Mouse (Mus musculus): Measurements from ENCODE around the gene Oxgr1. TPM values are rescaled to one million over a fixed set of nuclear protein-coding genes. Genes with fewer than 3 reads are reported as not detected.
"Not testable (repeated sequence)": the region's sequence is repeated elsewhere in the genome, so short reads cannot be mapped to it uniquely, and the experiment has no call there.

Oxgr1 gene
- polyA plus RNA-seq, 1 experiment from 2014 or later = not detected

GRCm38 (mm10) chr14:119986778-119987177 is 55.5 kb downstream of the Oxgr1 start:
- 63% methylated on average over 6 of the region's 6 CpGs for WGBS (ENCODE audit: insufficient replicate concordance)
- ATAC-seq (ENCODE audit: low read depth) = no peak

GRCm38 (mm10) chr14:119986351-119986750 is 55.9 kb downstream of the Oxgr1 start:
- 72% methylated on average over 7 of the region's 7 CpGs for WGBS (ENCODE audit: insufficient replicate concordance)
- not testable (repeated sequence) for H3K9ac ChIP-seq (ENCODE audit: low read depth, low read length)

More at GRCm38 (mm10) chr14:119986778-119987177, 55.5 kb downstream of the Oxgr1 start:
- Histone ChIP-seq H3K9ac (ENCODE audit: low read depth, low read length) (no peak overlapping the region), H3K27ac (ENCODE audit: low read length) (no peak overlapping the region), H3K4me1 (ENCODE audit: control insufficient read depth, low read depth, low read length) (no peaks in the 10 kb centered on the region), H3K9me3 (replicated peaks; ENCODE audit: control insufficient read depth, low read length) (no peaks in the 10 kb centered on the region), H3K36me3 (ENCODE audit: control insufficient read depth, insufficient read depth) (no peaks in the 10 kb centered on the region), H3K4me3 (ENCODE audit: low read depth, low read length) (no peak overlapping the region), H3K27me3 (ENCODE audit: control insufficient read depth, insufficient read depth, low read depth, low read length) (no peaks in the 10 kb centered on the region), H3K4me2 (ENCODE audit: low read depth, low read length) (no peak overlapping the region)

GRCm38 (mm10) chr14:119981314-119981713 is 60.9 kb downstream of the Oxgr1 start:
- WGBS (ENCODE audit: insufficient replicate concordance) = 56% methylated on average over 5 of the region's 5 CpGs
- no peaks in the 10 kb centered on the region for H3K27me3 ChIP-seq (ENCODE audit: control insufficient read depth, insufficient read depth, low read depth, low read length)
- no peaks in the 10 kb centered on the region for H3K9me3 ChIP-seq (replicated peaks; ENCODE audit: control insufficient read depth, low read length)
- H3K36me3 ChIP-seq (ENCODE audit: control insufficient read depth, insufficient read depth) = no peaks in the 10 kb centered on the region
- ATAC-seq (ENCODE audit: low read depth) = no peak
- no peak overlapping the region for H3K27ac ChIP-seq (ENCODE audit: low read length)
- H3K9ac ChIP-seq (ENCODE audit: low read depth, low read length) = no peak overlapping the region
- no peaks in the 10 kb centered on the region for H3K4me1 ChIP-seq (ENCODE audit: control insufficient read depth, low read depth, low read length)
- no peak overlapping the region for H3K4me2 ChIP-seq (ENCODE audit: low read depth, low read length)
- no peak overlapping the region for H3K4me3 ChIP-seq (ENCODE audit: low read depth, low read length)

More at GRCm38 (mm10) chr14:119986351-119986750, 55.9 kb downstream of the Oxgr1 start:
- not testable (repeated sequence) for H3K36me3 ChIP-seq (ENCODE audit: control insufficient read depth, insufficient read depth); H3K4me2 ChIP-seq (ENCODE audit: low read depth, low read length); ATAC-seq (ENCODE audit: low read depth); H3K9me3 ChIP-seq (replicated peaks; ENCODE audit: control insufficient read depth, low read length); H3K4me1 ChIP-seq (ENCODE audit: control insufficient read depth, low read depth, low read length); H3K4me3 ChIP-seq (ENCODE audit: low read depth, low read length); H3K27ac ChIP-seq (ENCODE audit: low read length); H3K27me3 ChIP-seq (ENCODE audit: control insufficient read depth, insufficient read depth, low read depth, low read length)

GRCm38 (mm10) chr14:119980698-119981235 is 61.5 kb downstream of the Oxgr1 start:
- no peak overlapping the region for H3K9ac ChIP-seq (ENCODE audit: low read depth, low read length)
- no peak overlapping the region for H3K4me2 ChIP-seq (ENCODE audit: low read depth, low read length)
- no peaks in the 10 kb centered on the region for H3K36me3 ChIP-seq (ENCODE audit: control insufficient read depth, insufficient read depth)
- no peak overlapping the region for H3K27ac ChIP-seq (ENCODE audit: low read length)
- no peaks in the 10 kb centered on the region for H3K4me1 ChIP-seq (ENCODE audit: control insufficient read depth, low read depth, low read length)
- WGBS (ENCODE audit: insufficient replicate concordance) = 59% methylated on average over 6 of the region's 6 CpGs
- H3K27me3 ChIP-seq (ENCODE audit: control insufficient read depth, insufficient read depth, low read depth, low read length) = no peaks in the 10 kb centered on the region
- no peaks in the 10 kb centered on the region for H3K9me3 ChIP-seq (replicated peaks; ENCODE audit: control insufficient read depth, low read length)
- ATAC-seq (ENCODE audit: low read depth) = no peak
- H3K4me3 ChIP-seq (ENCODE audit: low read depth, low read length) = no peak overlapping the region

Other genes starting within 250 kb of the Oxgr1 start
- 15.9 and 19.3 TPM in 2 replicates for gene Mbnl2, start 233.2 kb upstream of the Oxgr1 start, polyA plus RNA-seq (2015; fragmentation: Nextera tagmentation; extraction: Ambion mirVana)

All from liver, embryonic 16.5 days (tissue).